Mouse (Mus musculus) kidney, adult 2 months (tissue): ENCODE measurements around the gene Gsto2.

ENCODE experiments used
- CTCF ChIP-seq: fragments of 200-500 bp; conservative IDR thresholded peaks from 2 replicates; pipeline ENCODE4 v1.5.1; 2011; ENCODE audit warnings: low read depth, mild to moderate bottlenecking, control low read depth, low read length, moderate library complexity, mixed read lengths; ENCODE audit not compliant: insufficient read depth, insufficient read length
- POLR2A ChIP-seq: fragments of 200-500 bp; IDR thresholded peaks from one replicate; pipeline ENCODE4 v1.6.1; 2011; ENCODE audit warnings: low read depth, low read length, control low read depth

GRCm38 (mm10) chr19:47907596-47907995 lies 42.3 kb downstream of the Gsto2 start:
- no peak for TF ChIP-seq POLR2A
- no peak for TF ChIP-seq CTCF
